Mouse (Mus musculus) intestine, embryonic 14.5 days (tissue): Measurements from ENCODE around the gene Dnaic1. TPM values are rescaled to one million over a fixed set of nuclear protein-coding genes. Genes with fewer than 3 reads are reported as not detected.

Experiments
- ATAC-seq: fragments of 200-750 bp; cut with Nextera tagmentation; replicated peaks from 2 replicates; pipeline ENCODE4 v1.8.0; 2017; ENCODE audit warnings: low read depth, moderate number of reproducible peaks, moderate TSS enrichment, moderate library complexity; ENCODE audit not compliant: low FRiP score, low TSS enrichment
- DNase-seq: peaks from one replicate; pipeline ENCODE4 v3.0.0-alpha.2; 2018; ENCODE audit warnings: low spot score
- H3K27ac ChIP-seq: fragments of 300-500 bp; sonication (generic); 2 replicates; pipeline ENCODE4 v1.5.1; 2014; ENCODE audit warnings: low read depth, mild to moderate bottlenecking, control low read depth
- H3K27me3 ChIP-seq: fragments of 300-500 bp; sonication (generic); replicated peaks from 2 replicates; pipeline ENCODE4 v1.6.1; 2014; ENCODE audit warnings: low read length, control low read depth; ENCODE audit not compliant: control insufficient read depth, insufficient read depth
- H3K36me3 ChIP-seq: fragments of 300-500 bp; sonication (generic); 2 replicates; pipeline ENCODE4 v1.6.1; 2014; ENCODE audit warnings: low read length, control low read depth; ENCODE audit not compliant: control insufficient read depth, insufficient read depth
- H3K4me1 ChIP-seq: fragments of 300-500 bp; sonication (generic); replicated peaks from 2 replicates; pipeline ENCODE4 v1.6.1; 2014; ENCODE audit warnings: low read length, control low read depth, mixed read lengths; ENCODE audit not compliant: control insufficient read depth, insufficient read depth
- H3K4me2 ChIP-seq: fragments of 300-500 bp; sonication (generic); 2 replicates; pipeline ENCODE4 v1.6.1; 2014; ENCODE audit warnings: low read length
- H3K4me3 ChIP-seq: fragments of 300-500 bp; sonication (generic); 2 replicates; pipeline ENCODE4 v1.5.1; 2014; ENCODE audit warnings: low read depth, low read length, control low read depth, mixed read lengths
- H3K9ac ChIP-seq: fragments of 300-500 bp; sonication (generic); 2 replicates; pipeline ENCODE4 v1.6.1; 2014; ENCODE audit warnings: mild to moderate bottlenecking, low read length
- H3K9me3 ChIP-seq: fragments of 300-500 bp; sonication (generic); 2 replicates; pipeline ENCODE4 v1.6.1; 2016; ENCODE audit warnings: low read length, control low read depth; ENCODE audit not compliant: control insufficient read depth
- WGBS: fragments of 180-500 bp; shearing (Covaris S2); extraction: QIAGEN DNeasy Blood & Tissue Kit; methylation state at CpG from one replicate; pipeline ENCODE4 v1.1.7; 2014; 5-methylcytosine and 5-hydroxymethylcytosine counted together
- polyA plus RNA-seq: library from polyadenylated mRNA; unstranded; fragments of >200 nt; fragmentation: Nextera tagmentation; extraction: Ambion mirVana; gene quantifications from 2 replicates; pipeline ENCODE4 v1.2.1, GENCODE M21; 2014

Gene Dnaic1
- polyA plus RNA-seq, 1 experiment from 2014 or later = 3.4 TPM

GRCm38 (mm10) chr4:41557092-41557491, 12.5 kb upstream of the Dnaic1 start:
- DNase-seq (no peak), ATAC-seq (no peak)
- no peak overlapping the region for H3K9ac ChIP-seq
- H3K4me3 ChIP-seq = no peak overlapping the region
- no peak overlapping the region for H3K27ac ChIP-seq
- H3K27me3 ChIP-seq = no peaks in the 10 kb centered on the region
- no peaks in the 10 kb centered on the region for H3K36me3 ChIP-seq
- 69% methylated on average over 3 of the region's 3 CpGs for WGBS
- no peak overlapping the region for H3K4me2 ChIP-seq
- H3K9me3 ChIP-seq = no peaks in the 10 kb centered on the region
- H3K4me1 ChIP-seq = no peaks in the 10 kb centered on the region

DNA sequence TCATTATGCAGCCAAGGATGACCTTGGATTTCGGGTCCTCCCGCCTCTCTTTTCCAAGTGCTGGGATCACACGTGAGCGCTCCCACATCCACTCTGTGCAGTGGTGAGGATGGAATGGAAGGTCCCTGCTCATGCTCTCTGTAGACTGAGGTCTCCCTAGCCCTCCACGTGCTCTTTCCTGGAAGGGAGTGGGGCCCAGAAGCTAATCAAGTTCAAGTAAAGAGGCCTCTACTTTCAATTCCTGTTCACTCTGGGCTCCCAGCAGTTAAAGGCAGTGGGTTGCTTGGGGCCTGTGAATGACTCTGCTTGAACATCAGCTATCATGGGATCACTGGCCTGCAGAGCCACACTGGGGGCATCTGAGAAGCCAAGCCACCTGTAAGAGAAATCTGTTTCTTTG, 6.3 kb upstream of the Dnaic1 start:
- no peak overlapping the region for H3K4me3 ChIP-seq
- H3K36me3 ChIP-seq = no peaks in the 10 kb centered on the region
- no peak overlapping the region for H3K4me2 ChIP-seq
- DNase-seq = no peak
- peaks cover 16% of the 10 kb centered on the region for H3K27me3 ChIP-seq
- H3K9me3 ChIP-seq = no peaks in the 10 kb centered on the region
- no peak for ATAC-seq
- no peak overlapping the region for H3K9ac ChIP-seq
- no peak overlapping the region for H3K27ac ChIP-seq
- WGBS = 84% methylated on average over 5 of the region's 5 CpGs
- H3K4me1 ChIP-seq = 0 out of 2 replicates have a peak, but pooled peaks cover 2% of the 10 kb centered on the region

DNA sequence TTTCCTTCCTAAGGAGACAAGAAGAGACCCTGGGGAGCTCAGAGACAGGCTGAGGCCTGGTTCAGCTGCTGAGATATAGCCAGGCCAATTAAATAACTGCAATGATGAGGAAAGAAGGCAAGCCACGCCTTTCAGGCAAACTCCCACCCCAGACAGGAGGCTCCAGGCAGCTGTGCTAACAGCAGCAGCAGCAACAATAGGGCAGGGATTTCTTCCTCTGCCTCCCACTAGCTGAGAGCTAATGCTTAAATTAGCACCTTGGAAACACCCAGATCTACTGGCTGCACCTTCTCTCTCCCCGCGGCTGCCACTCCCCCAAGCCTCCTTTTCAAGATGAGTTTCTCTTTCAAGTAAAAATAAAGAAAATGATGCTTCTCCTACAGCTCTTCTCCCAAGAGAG, 3.5 kb upstream of the Dnaic1 start:
- Histone ChIP-seq H3K4me3 (no peak overlapping the region), H3K9ac (no peak overlapping the region), H3K9me3 (no peaks in the 10 kb centered on the region), H3K27ac (no peak overlapping the region), H3K27me3 (peaks cover 19% of the 10 kb centered on the region), H3K4me2 (no peak overlapping the region), H3K4me1 (peaks cover 11% of the 10 kb centered on the region; the same call in 1 of the 2 replicates), H3K36me3 (no peaks in the 10 kb centered on the region)
- WGBS = 6% methylated on average over 3 of the region's 3 CpGs
- ATAC-seq = no peak
- DNase-seq = no peak

DNA sequence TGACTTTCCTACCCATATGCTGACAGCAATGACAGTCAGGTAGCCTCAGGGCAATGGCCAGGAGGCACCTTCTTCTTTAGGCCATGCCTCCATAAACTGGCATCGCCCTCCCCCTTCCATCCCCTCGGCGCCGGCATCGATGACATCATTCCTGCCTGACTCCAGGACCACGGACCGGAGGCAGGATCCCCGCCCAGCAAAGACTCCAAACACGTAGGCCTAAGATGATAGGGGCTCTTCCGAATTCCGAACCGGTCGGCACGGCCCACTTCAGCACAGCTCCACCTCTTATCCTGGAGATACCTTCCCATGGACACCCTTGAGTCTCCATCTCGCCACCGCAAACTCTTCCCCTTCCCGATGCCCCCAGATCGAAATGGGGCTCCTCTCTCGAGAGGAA, 1.3 kb upstream of the Dnaic1 start:
- 10% methylated on average over 19 of the region's 19 CpGs for WGBS
- Histone ChIP-seq H3K4me2 (peak overlapping the region; percentile 96), H3K4me3 (peak overlapping the region; percentile 71), H3K9me3 (no peaks in the 10 kb centered on the region), H3K9ac (peak overlapping the region; percentile 58), H3K36me3 (no peaks in the 10 kb centered on the region), H3K27me3 (peaks cover 19% of the 10 kb centered on the region), H3K4me1 (peaks cover 11% of the 10 kb centered on the region; the same call in 1 of the 2 replicates), H3K27ac (no peak overlapping the region)
- DNase-seq (peak; percentile 55), ATAC-seq (no peak)

DNA sequence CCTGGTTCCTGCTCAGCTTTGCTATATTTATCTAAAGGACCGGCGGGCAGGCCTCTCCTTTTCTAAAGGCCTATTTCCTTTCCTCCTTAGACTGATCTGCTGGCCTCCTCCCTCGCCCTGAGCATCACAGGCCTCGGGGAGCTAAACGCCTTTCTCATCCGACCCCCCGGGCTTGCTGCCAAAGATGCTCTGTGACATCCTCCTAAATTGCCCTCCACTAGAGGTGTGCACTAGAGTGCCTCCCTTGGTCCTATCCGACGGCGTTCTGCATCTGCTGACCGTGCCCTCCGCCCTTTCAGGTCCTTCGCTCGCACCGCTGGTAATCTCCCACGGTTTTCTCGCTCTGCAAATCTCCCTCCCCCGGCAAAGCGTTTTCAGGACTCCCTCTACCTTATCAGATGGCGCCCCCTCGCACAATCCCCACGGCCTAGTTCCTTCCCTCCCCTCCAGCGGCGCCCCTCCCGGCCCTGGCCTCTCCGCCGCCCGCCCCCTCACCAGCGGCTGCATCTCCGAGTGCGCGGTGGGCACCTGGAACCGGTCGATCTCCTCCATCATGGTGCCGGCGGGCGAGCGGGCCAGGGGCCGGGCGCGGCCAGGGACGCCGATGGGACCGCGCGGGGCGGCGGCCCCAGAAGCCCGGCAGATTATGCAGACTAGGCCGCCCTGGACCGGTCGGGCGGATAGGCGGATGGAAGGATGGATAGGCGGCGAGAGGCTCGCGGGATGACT, 729 bp upstream of the Dnaic1 start:
- no peaks in the 10 kb centered on the region for H3K9me3 ChIP-seq
- peak; percentile 82 for ATAC-seq
- H3K9ac ChIP-seq = peak overlapping the region; percentile 58
- H3K4me1 ChIP-seq = peaks cover 11% of the 10 kb centered on the region; the same call in 1 of the 2 replicates
- H3K36me3 ChIP-seq = no peaks in the 10 kb centered on the region
- DNase-seq = peak; percentile 70
- H3K27ac ChIP-seq = peak overlapping the region; percentile 45; the same call in 1 of the 2 replicates
- peaks cover 19% of the 10 kb centered on the region for H3K27me3 ChIP-seq
- H3K4me3 ChIP-seq = peak overlapping the region; percentile 71
- H3K4me2 ChIP-seq = peak overlapping the region; percentile 96
- WGBS = under 1% methylated on average over 58 of the region's 58 CpGs

DNA sequence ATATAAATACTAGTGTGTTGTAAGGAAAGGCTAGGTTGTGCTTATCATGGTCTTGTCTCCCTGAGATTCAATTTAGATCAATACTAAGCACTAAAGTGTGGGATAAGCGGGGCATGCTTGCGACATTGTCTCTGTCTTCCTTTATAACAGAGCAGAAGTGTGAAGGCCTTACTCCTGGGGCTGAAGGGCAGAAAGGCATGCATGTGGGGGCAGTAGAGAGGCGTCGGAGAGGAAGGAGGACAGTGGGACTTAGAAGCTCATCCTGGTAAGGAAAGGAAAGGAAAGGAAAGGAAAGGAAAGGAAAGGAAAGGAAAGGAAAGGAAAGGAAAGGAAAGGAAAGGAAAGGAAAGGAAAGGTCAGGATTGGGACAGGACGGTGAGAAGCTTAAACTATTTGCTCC, 1.9 kb downstream of the Dnaic1 start:
- no peak for ATAC-seq
- no peak overlapping the region for H3K4me3 ChIP-seq
- H3K9ac ChIP-seq = no peak overlapping the region
- DNase-seq = no peak
- H3K36me3 ChIP-seq = no peaks in the 10 kb centered on the region
- H3K27ac ChIP-seq = no peak overlapping the region
- no peaks in the 10 kb centered on the region for H3K9me3 ChIP-seq
- WGBS = 20% methylated on average over 5 of the region's 5 CpGs
- H3K4me2 ChIP-seq = no peak overlapping the region
- H3K4me1 ChIP-seq = peaks cover 11% of the 10 kb centered on the region; the same call in 1 of the 2 replicates
- H3K27me3 ChIP-seq = peaks cover 19% of the 10 kb centered on the region

- Histone ChIP-seq H3K4me1 (peaks cover 8% of the 10 kb centered on the region; the same call in 1 of the 2 replicates), H3K4me3 (no peak overlapping the region), H3K27ac (no peak overlapping the region), H3K27me3 (peaks cover under 1% of the 10 kb centered on the region; the same call in 1 of the 2 replicates), H3K9ac (no peak overlapping the region), H3K9me3 (no peaks in the 10 kb centered on the region), H3K36me3 (no peaks in the 10 kb centered on the region), H3K4me2 (no peak overlapping the region)
- WGBS = 63% methylated on average over 4 of the region's 4 CpGs
- DNase-seq (no peak), ATAC-seq (no peak)
These were observed 3.9 kb downstream of the Dnaic1 start for GRCm38 (mm10) chr4:41573492-41573891.

DNA sequence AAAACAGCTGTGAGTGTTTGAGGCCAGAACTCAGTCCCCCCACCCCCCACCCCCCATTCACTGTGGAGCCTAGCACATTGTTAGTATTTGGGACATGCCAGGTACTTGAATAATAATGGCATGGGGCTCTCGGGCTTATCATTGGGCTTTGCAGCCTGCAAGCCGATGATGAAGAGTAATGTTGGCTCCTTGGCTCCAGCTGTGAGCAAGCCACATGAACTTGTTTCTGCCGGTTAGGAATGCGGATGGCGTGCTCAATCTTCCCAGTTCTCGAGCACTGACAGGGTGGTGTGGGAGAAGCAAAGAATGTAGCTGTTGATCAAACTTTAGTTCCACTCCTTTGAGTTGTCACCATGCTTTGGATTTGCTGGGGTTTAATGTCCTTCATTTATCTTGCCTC, 6.3 kb downstream of the Dnaic1 start:
- ATAC-seq (no peak), DNase-seq (no peak)
- Histone ChIP-seq H3K9me3 (no peaks in the 10 kb centered on the region), H3K4me2 (no peak overlapping the region), H3K36me3 (no peaks in the 10 kb centered on the region), H3K27ac (no peak overlapping the region), H3K4me1 (no peaks in the 10 kb centered on the region), H3K27me3 (no peaks in the 10 kb centered on the region), H3K9ac (no peak overlapping the region), H3K4me3 (no peak overlapping the region)
- 30% methylated on average over 6 of the region's 6 CpGs for WGBS

GRCm38 (mm10) chr4:41583353-41583752, 13.8 kb downstream of the Dnaic1 start:
- DNase-seq = no peak
- no peaks in the 10 kb centered on the region for H3K36me3 ChIP-seq
- no peaks in the 10 kb centered on the region; the same call in 1 of the 2 replicates for H3K27me3 ChIP-seq
- ATAC-seq = no peak
- H3K9ac ChIP-seq = no peak overlapping the region
- no peak overlapping the region for H3K27ac ChIP-seq
- no peak overlapping the region for H3K4me3 ChIP-seq
- H3K4me2 ChIP-seq = no peak overlapping the region
- H3K9me3 ChIP-seq = no peaks in the 10 kb centered on the region
- no peaks in the 10 kb centered on the region for H3K4me1 ChIP-seq
- 77% methylated on average over 7 of the region's 7 CpGs for WGBS
